Mouse (Mus musculus) layer of hippocampus, postnatal 10 days (tissue): Measurements from ENCODE around the gene Rarres2. TPM values are rescaled to one million over a fixed set of nuclear protein-coding genes. Genes with fewer than 3 reads are reported as not detected.
"Not testable (repeated sequence)": the region's sequence is repeated elsewhere in the genome, so short reads cannot be mapped to it uniquely, and the experiment has no call there.

Source experiments
- DNase-seq, 2 experiments: peaks; one replicate each; pipeline ENCODE4 v3.0.0; 2021; ENCODE audit warnings: low spot score in 2 of 2
- total RNA-seq, 2 experiments: library from RNA; stranded (reverse); gene quantifications; 2 replicates each; pipeline ENCODE4 v1.2.3; 2021

Gene Rarres2
- total RNA-seq, 2 experiments from 2014 or later: 15.1 to 15.3 TPM

GRCm38 (mm10) chr6:48541560-48542450 lies 30.8 kb downstream of the Rarres2 start:
- DNase-seq: no peak

- no peak for DNase-seq
Measured at GRCm38 (mm10) chr6:48540721-48541120, 31.9 kb downstream of the Rarres2 start.

- DNase-seq: no peak
Measured at GRCm38 (mm10) chr6:48539860-48540259, 32.7 kb downstream of the Rarres2 start.

- DNase-seq: peak; percentile 82 to 84
Measured at GRCm38 (mm10) chr6:48538841-48539737, 33.5 kb downstream of the Rarres2 start.

- DNase-seq: peak; percentile 87 to 93
Measured at GRCm38 (mm10) chr6:48537105-48537954, 35.3 kb downstream of the Rarres2 start, which contains the start of gene Atp6v0e2. Atp6v0e2 (plus strand) TSS chr6:48537615.

GRCm38 (mm10) chr6:48536091-48536490 lies 36.5 kb downstream of the Rarres2 start:
- no peak for DNase-seq

GRCm38 (mm10) chr6:48534913-48535312 lies 37.7 kb downstream of the Rarres2 start:
- DNase-seq: no peak

GRCm38 (mm10) chr6:48533475-48533874 lies 39.1 kb downstream of the Rarres2 start:
- DNase-seq: no peak

- no peak for DNase-seq
Measured at GRCm38 (mm10) chr6:48530862-48531261, 41.7 kb downstream of the Rarres2 start.

GRCm38 (mm10) chr6:48529871-48530440 lies 42.6 kb downstream of the Rarres2 start:
- DNase-seq: no peak

- DNase-seq: no peak
Measured at GRCm38 (mm10) chr6:48529261-48529660, 43.3 kb downstream of the Rarres2 start.

- DNase-seq: no peak
Measured at GRCm38 (mm10) chr6:48527901-48528300, 44.7 kb downstream of the Rarres2 start.

GRCm38 (mm10) chr6:48524882-48525281 lies 47.7 kb downstream of the Rarres2 start:
- DNase-seq: not testable (repeated sequence)

Other genes starting within 250 kb of the Rarres2 start
- 10 to 100 TPM; 43.0 to 54.4 TPM for gene Krba1, start 177.2 kb downstream of the Rarres2 start, total RNA-seq
- 10 to 100 TPM; 17.2 to 21.3 TPM for gene Zfp467, start 127.0 kb downstream of the Rarres2 start, total RNA-seq
- under 1 TPM; 0.21 to 0.58 TPM for gene Sspo, start 124.6 kb downstream of the Rarres2 start, total RNA-seq
- 100 to 1,000 TPM; 413 to 459 TPM for gene Atp6v0e2, start 35.2 kb downstream of the Rarres2 start, total RNA-seq
- gene Lrrc61, start 18.0 kb downstream of the Rarres2 start, total RNA-seq: 10 to 100 TPM; 27.0 to 30.6 TPM
- not detected for gene Gm45021, start 16.8 kb upstream of the Rarres2 start, total RNA-seq
- 10 to 100 TPM; 29.2 to 30.1 TPM for gene Repin1, start 21.1 kb upstream of the Rarres2 start, total RNA-seq
- not detected for gene Gm44965, start 21.2 kb upstream of the Rarres2 start, total RNA-seq
- 1 to 10 TPM; 5.6 to 6.6 TPM for gene Zfp775, start 29.3 kb upstream of the Rarres2 start, total RNA-seq
- 10 to 100 TPM; 13.7 to 15.5 TPM for gene AI854703, start 54.0 kb upstream of the Rarres2 start, total RNA-seq
- 1 to 10 TPM; 1.5 to 1.7 TPM for gene Gimap8, start 74.4 kb upstream of the Rarres2 start, total RNA-seq
- 1 to 10 TPM; 1.0 to 1.4 TPM for gene Gimap9, start 103.3 kb upstream of the Rarres2 start, total RNA-seq
- gene Gimap4, start 111.8 kb upstream of the Rarres2 start, total RNA-seq: under 1 TPM; 0.58 to 0.71 TPM
- gene Gimap6, start 135.4 kb upstream of the Rarres2 start, total RNA-seq: 1 to 10 TPM; 6.2 to 8.2 TPM
- gene Gm28053, start 145.8 kb upstream of the Rarres2 start, total RNA-seq: not detected
- gene Gimap7, start 145.8 kb upstream of the Rarres2 start, total RNA-seq: not detected
- 1 to 10 TPM; 3.0 to 3.2 TPM for gene Gimap1, start 166.3 kb upstream of the Rarres2 start, total RNA-seq
- gene Gimap5, start 173.4 kb upstream of the Rarres2 start, total RNA-seq: 1 to 10 TPM in 1 of 2 experiments, under 1 TPM in 1; 0.98 to 1.2 TPM
- gene Gimap3, start 198.1 kb upstream of the Rarres2 start, total RNA-seq: not detected